Mouse (Mus musculus): Measurements from ENCODE around the gene Cntn5. TPM values are rescaled to one million over a fixed set of nuclear protein-coding genes. Genes with fewer than 3 reads are reported as not detected.
A peak's percentile ranks its signal among the peaks of the same experiment; 100 is the strongest.

Cntn5 gene
- polyA plus RNA-seq, 1 experiment from 2014 or later = 0.84 TPM

- Histone ChIP-seq H3K27me3 (ENCODE audit: control insufficient read depth, insufficient read depth, low read length) (no peaks in the 10 kb centered on the region), H3K9ac (ENCODE audit: low read length) (no peak overlapping the region), H3K36me3 (ENCODE audit: control insufficient read depth, insufficient read depth, low read length) (no peaks in the 10 kb centered on the region), H3K9me3 (ENCODE audit: control insufficient read depth, low read length) (no peaks in the 10 kb centered on the region), H3K4me1 (ENCODE audit: control insufficient read depth, insufficient read depth, low read length) (no peaks in the 10 kb centered on the region), H3K4me2 (ENCODE audit: low read depth) (no peak overlapping the region), H3K4me3 (ENCODE audit: low read depth, low read length) (no peak overlapping the region), H3K27ac (ENCODE audit: low read depth, low read length) (no peak overlapping the region)
- WGBS = 11% methylated on average over 2 of the region's 2 CpGs
- peak; percentile 96 for ATAC-seq (ENCODE audit: insufficient read depth, low FRiP score, low TSS enrichment)
- DNase-seq (ENCODE audit: low spot score) = peak; percentile 20
Observed at GRCm38 (mm10) chr9:10269342-10269741, 635.2 kb downstream of the Cntn5 start.

GRCm38 (mm10) chr9:10268836-10269235 is 635.7 kb downstream of the Cntn5 start:
- 63% methylated on average over 6 of the region's 6 CpGs for WGBS
- Histone ChIP-seq H3K4me3 (ENCODE audit: low read depth, low read length) (no peak overlapping the region), H3K27ac (ENCODE audit: low read depth, low read length) (0 out of 2 replicates have a peak overlapping the region, but pooled peaks have one; percentile 27), H3K27me3 (ENCODE audit: control insufficient read depth, insufficient read depth, low read length) (no peaks in the 10 kb centered on the region), H3K4me1 (ENCODE audit: control insufficient read depth, insufficient read depth, low read length) (no peaks in the 10 kb centered on the region), H3K9me3 (ENCODE audit: control insufficient read depth, low read length) (no peaks in the 10 kb centered on the region), H3K36me3 (ENCODE audit: control insufficient read depth, insufficient read depth, low read length) (no peaks in the 10 kb centered on the region), H3K9ac (ENCODE audit: low read length) (no peak overlapping the region), H3K4me2 (ENCODE audit: low read depth) (no peak overlapping the region)
- no peak for DNase-seq (ENCODE audit: low spot score)
- ATAC-seq (ENCODE audit: insufficient read depth, low FRiP score, low TSS enrichment) = 0 out of 2 replicates have a peak, but pooled peaks have one; percentile 17

- no peaks in the 10 kb centered on the region for H3K27me3 ChIP-seq (ENCODE audit: control insufficient read depth, insufficient read depth, low read length)
- H3K9ac ChIP-seq (ENCODE audit: low read length) = no peak overlapping the region
- H3K9me3 ChIP-seq (ENCODE audit: control insufficient read depth, low read length) = no peaks in the 10 kb centered on the region
- no peaks in the 10 kb centered on the region for H3K36me3 ChIP-seq (ENCODE audit: control insufficient read depth, insufficient read depth, low read length)
- no peak overlapping the region for H3K4me3 ChIP-seq (ENCODE audit: low read depth, low read length)
- H3K4me2 ChIP-seq (ENCODE audit: low read depth) = no peak overlapping the region
- H3K4me1 ChIP-seq (ENCODE audit: control insufficient read depth, insufficient read depth, low read length) = no peaks in the 10 kb centered on the region
- no peak overlapping the region for H3K27ac ChIP-seq (ENCODE audit: low read depth, low read length)
- ATAC-seq (ENCODE audit: insufficient read depth, low FRiP score, low TSS enrichment) = no peak
- 41% methylated on average over 3 of the region's 3 CpGs for WGBS
- DNase-seq (ENCODE audit: low spot score) = no peak
Observed at GRCm38 (mm10) chr9:10265616-10266015, 639.0 kb downstream of the Cntn5 start.

- no peaks in the 10 kb centered on the region for H3K36me3 ChIP-seq (ENCODE audit: control insufficient read depth, insufficient read depth, low read length)
- WGBS = 53% methylated on average over 4 of the region's 4 CpGs
- no peak for DNase-seq (ENCODE audit: low spot score)
Observed at GRCm38 (mm10) chr9:10233364-10233763, 671.2 kb downstream of the Cntn5 start.

GRCm38 (mm10) chr9:10232066-10232465 is 672.5 kb downstream of the Cntn5 start:
- ATAC-seq (ENCODE audit: insufficient read depth, low FRiP score, low TSS enrichment) = no peak
- WGBS = 62% methylated on average over 1 of the region's 1 CpGs
- H3K4me3 ChIP-seq (ENCODE audit: low read depth, low read length) = no peak overlapping the region

More at GRCm38 (mm10) chr9:10233364-10233763, 671.2 kb downstream of the Cntn5 start:
- no peaks in the 10 kb centered on the region; the same call in 1 of the 2 replicates for H3K4me1 ChIP-seq (ENCODE audit: control insufficient read depth, insufficient read depth, low read length)
- ATAC-seq (ENCODE audit: insufficient read depth, low FRiP score, low TSS enrichment) = peak; percentile 51; the same call in 1 of the 2 replicates
- H3K27me3 ChIP-seq (ENCODE audit: control insufficient read depth, insufficient read depth, low read length) = no peaks in the 10 kb centered on the region
- no peaks in the 10 kb centered on the region for H3K9me3 ChIP-seq (ENCODE audit: control insufficient read depth, low read length)
- H3K4me3 ChIP-seq (ENCODE audit: low read depth, low read length) = no peak overlapping the region
- no peak overlapping the region for H3K27ac ChIP-seq (ENCODE audit: low read depth, low read length)
- no peak overlapping the region for H3K4me2 ChIP-seq (ENCODE audit: low read depth)
- no peak overlapping the region for H3K9ac ChIP-seq (ENCODE audit: low read length)

GRCm38 (mm10) chr9:10230973-10231372 is 673.6 kb downstream of the Cntn5 start:
- DNase-seq (ENCODE audit: low spot score) (no peak), ATAC-seq (ENCODE audit: insufficient read depth, low FRiP score, low TSS enrichment) (no peak)
- H3K27me3 ChIP-seq (ENCODE audit: control insufficient read depth, insufficient read depth, low read length) = no peaks in the 10 kb centered on the region

More at GRCm38 (mm10) chr9:10232066-10232465, 672.5 kb downstream of the Cntn5 start:
- H3K9ac ChIP-seq (ENCODE audit: low read length) = no peak overlapping the region
- no peaks in the 10 kb centered on the region for H3K36me3 ChIP-seq (ENCODE audit: control insufficient read depth, insufficient read depth, low read length)
- no peaks in the 10 kb centered on the region for H3K9me3 ChIP-seq (ENCODE audit: control insufficient read depth, low read length)
- H3K4me1 ChIP-seq (ENCODE audit: control insufficient read depth, insufficient read depth, low read length) = no peaks in the 10 kb centered on the region; the same call in 1 of the 2 replicates
- H3K27ac ChIP-seq (ENCODE audit: low read depth, low read length) = no peak overlapping the region
- no peak for DNase-seq (ENCODE audit: low spot score)
- H3K4me2 ChIP-seq (ENCODE audit: low read depth) = no peak overlapping the region
- H3K27me3 ChIP-seq (ENCODE audit: control insufficient read depth, insufficient read depth, low read length) = no peaks in the 10 kb centered on the region

GRCm38 (mm10) chr9:10229716-10230115 is 674.9 kb downstream of the Cntn5 start:
- Histone ChIP-seq H3K27me3 (ENCODE audit: control insufficient read depth, insufficient read depth, low read length) (no peaks in the 10 kb centered on the region), H3K4me1 (ENCODE audit: control insufficient read depth, insufficient read depth, low read length) (no peaks in the 10 kb centered on the region; the same call in 1 of the 2 replicates), H3K9ac (ENCODE audit: low read length) (no peak overlapping the region), H3K9me3 (ENCODE audit: control insufficient read depth, low read length) (no peaks in the 10 kb centered on the region), H3K4me3 (ENCODE audit: low read depth, low read length) (no peak overlapping the region), H3K36me3 (ENCODE audit: control insufficient read depth, insufficient read depth, low read length) (no peaks in the 10 kb centered on the region), H3K4me2 (ENCODE audit: low read depth) (no peak overlapping the region), H3K27ac (ENCODE audit: low read depth, low read length) (no peak overlapping the region)
- 49% methylated on average over 2 of the region's 2 CpGs for WGBS
- DNase-seq (ENCODE audit: low spot score) = no peak
- no peak for ATAC-seq (ENCODE audit: insufficient read depth, low FRiP score, low TSS enrichment)

More at GRCm38 (mm10) chr9:10230973-10231372, 673.6 kb downstream of the Cntn5 start:
- no peak overlapping the region for H3K4me3 ChIP-seq (ENCODE audit: low read depth, low read length)
- H3K4me1 ChIP-seq (ENCODE audit: control insufficient read depth, insufficient read depth, low read length) = no peaks in the 10 kb centered on the region; the same call in 1 of the 2 replicates
- H3K27ac ChIP-seq (ENCODE audit: low read depth, low read length) = no peak overlapping the region
- H3K9me3 ChIP-seq (ENCODE audit: control insufficient read depth, low read length) = no peaks in the 10 kb centered on the region
- H3K9ac ChIP-seq (ENCODE audit: low read length) = no peak overlapping the region
- H3K36me3 ChIP-seq (ENCODE audit: control insufficient read depth, insufficient read depth, low read length) = no peaks in the 10 kb centered on the region
- H3K4me2 ChIP-seq (ENCODE audit: low read depth) = no peak overlapping the region

- 39% methylated on average over 2 of the region's 2 CpGs for WGBS
Observed at GRCm38 (mm10) chr9:10226013-10226412, 678.6 kb downstream of the Cntn5 start.

GRCm38 (mm10) chr9:10186063-10186462 is 718.5 kb downstream of the Cntn5 start:
- Histone ChIP-seq H3K27me3 (ENCODE audit: control insufficient read depth, insufficient read depth, low read length) (no peaks in the 10 kb centered on the region), H3K4me1 (ENCODE audit: control insufficient read depth, insufficient read depth, low read length) (no peaks in the 10 kb centered on the region), H3K4me2 (ENCODE audit: low read depth) (no peak overlapping the region), H3K9ac (ENCODE audit: low read length) (no peak overlapping the region), H3K27ac (ENCODE audit: low read depth, low read length) (no peak overlapping the region), H3K4me3 (ENCODE audit: low read depth, low read length) (no peak overlapping the region), H3K36me3 (ENCODE audit: control insufficient read depth, insufficient read depth, low read length) (no peaks in the 10 kb centered on the region), H3K9me3 (ENCODE audit: control insufficient read depth, low read length) (no peaks in the 10 kb centered on the region)
- ATAC-seq (ENCODE audit: insufficient read depth, low FRiP score, low TSS enrichment) (no peak), DNase-seq (ENCODE audit: low spot score) (no peak)

More at GRCm38 (mm10) chr9:10226013-10226412, 678.6 kb downstream of the Cntn5 start:
- no peaks in the 10 kb centered on the region for H3K27me3 ChIP-seq (ENCODE audit: control insufficient read depth, insufficient read depth, low read length)
- no peak overlapping the region for H3K4me3 ChIP-seq (ENCODE audit: low read depth, low read length)
- H3K4me1 ChIP-seq (ENCODE audit: control insufficient read depth, insufficient read depth, low read length) = no peaks in the 10 kb centered on the region
- DNase-seq (ENCODE audit: low spot score) (no peak), ATAC-seq (ENCODE audit: insufficient read depth, low FRiP score, low TSS enrichment) (no peak; the same call in 1 of the 2 replicates)
- no peaks in the 10 kb centered on the region for H3K9me3 ChIP-seq (ENCODE audit: control insufficient read depth, low read length)
- no peaks in the 10 kb centered on the region for H3K36me3 ChIP-seq (ENCODE audit: control insufficient read depth, insufficient read depth, low read length)
- no peak overlapping the region for H3K9ac ChIP-seq (ENCODE audit: low read length)
- H3K4me2 ChIP-seq (ENCODE audit: low read depth) = no peak overlapping the region
- H3K27ac ChIP-seq (ENCODE audit: low read depth, low read length) = no peak overlapping the region

Data from neural tube, embryonic 11.5 days (tissue).